Mouse (Mus musculus) hindbrain, embryonic 16.5 days (tissue): ENCODE measurements around the gene Adk. TPM values are rescaled to one million over a fixed set of nuclear protein-coding genes. Genes with fewer than 3 reads are reported as not detected.

Experiments
- ATAC-seq: fragments of 200-750 bp; cut with Nextera tagmentation; 2 replicates; pipeline ENCODE4 v1.8.0; 2017; ENCODE audit warnings: moderate TSS enrichment, moderate library complexity
- H3K27ac ChIP-seq: fragments of 300-500 bp; sonication (generic); 2 replicates; pipeline ENCODE4 v1.5.1; 2014; ENCODE audit warnings: low read depth, mild to moderate bottlenecking, control low read depth, low read length, moderate library complexity
- H3K27me3 ChIP-seq: fragments of 300-500 bp; sonication (generic); replicated peaks from 2 replicates; pipeline ENCODE4 v1.6.1; 2014; ENCODE audit warnings: low read length; ENCODE audit not compliant: control insufficient read depth, insufficient read depth
- H3K36me3 ChIP-seq: fragments of 300-500 bp; sonication (generic); 2 replicates; pipeline ENCODE4 v1.6.1; 2014; ENCODE audit warnings: mild to moderate bottlenecking, low read length, moderate library complexity, mixed read lengths; ENCODE audit not compliant: control insufficient read depth, insufficient read depth
- H3K4me1 ChIP-seq: fragments of 300-500 bp; sonication (generic); 2 replicates; pipeline ENCODE4 v1.6.1; 2014; ENCODE audit warnings: low read depth, low read length; ENCODE audit not compliant: control insufficient read depth, insufficient read depth
- H3K4me2 ChIP-seq: fragments of 300-500 bp; sonication (generic); 2 replicates; pipeline ENCODE4 v1.6.1; 2014; ENCODE audit warnings: mild to moderate bottlenecking, low read length, control low read depth, moderate library complexity
- H3K4me3 ChIP-seq: fragments of 300-500 bp; sonication (generic); 2 replicates; pipeline ENCODE4 v1.5.1; 2014; ENCODE audit warnings: mild to moderate bottlenecking, low read length, control low read depth, moderate library complexity
- H3K9ac ChIP-seq: fragments of 300-500 bp; sonication (generic); 2 replicates; pipeline ENCODE4 v1.6.1; 2014; ENCODE audit warnings: low read depth, mild to moderate bottlenecking, control low read depth, low read length, moderate library complexity
- H3K9me3 ChIP-seq: fragments of 300-500 bp; sonication (generic); 2 replicates; pipeline ENCODE4 v1.6.1; 2014; ENCODE audit warnings: mild to moderate bottlenecking, low read length, moderate library complexity; ENCODE audit not compliant: control insufficient read depth
- WGBS: fragments of 180-500 bp; shearing (Covaris S2); extraction: QIAGEN DNeasy Blood & Tissue Kit; methylation state at CpG from one replicate; pipeline ENCODE4 v1.1.7; 2014; 5-methylcytosine and 5-hydroxymethylcytosine counted together
- polyA plus RNA-seq: library from polyadenylated mRNA; unstranded; fragments of >200 nt; fragmentation: Nextera tagmentation; extraction: Ambion mirVana; gene quantifications from 2 replicates; pipeline ENCODE4 v1.2.1, GENCODE M21; 2015

The Adk gene
- 41.4 and 45.9 TPM in 2 replicates for polyA plus RNA-seq

DNA sequence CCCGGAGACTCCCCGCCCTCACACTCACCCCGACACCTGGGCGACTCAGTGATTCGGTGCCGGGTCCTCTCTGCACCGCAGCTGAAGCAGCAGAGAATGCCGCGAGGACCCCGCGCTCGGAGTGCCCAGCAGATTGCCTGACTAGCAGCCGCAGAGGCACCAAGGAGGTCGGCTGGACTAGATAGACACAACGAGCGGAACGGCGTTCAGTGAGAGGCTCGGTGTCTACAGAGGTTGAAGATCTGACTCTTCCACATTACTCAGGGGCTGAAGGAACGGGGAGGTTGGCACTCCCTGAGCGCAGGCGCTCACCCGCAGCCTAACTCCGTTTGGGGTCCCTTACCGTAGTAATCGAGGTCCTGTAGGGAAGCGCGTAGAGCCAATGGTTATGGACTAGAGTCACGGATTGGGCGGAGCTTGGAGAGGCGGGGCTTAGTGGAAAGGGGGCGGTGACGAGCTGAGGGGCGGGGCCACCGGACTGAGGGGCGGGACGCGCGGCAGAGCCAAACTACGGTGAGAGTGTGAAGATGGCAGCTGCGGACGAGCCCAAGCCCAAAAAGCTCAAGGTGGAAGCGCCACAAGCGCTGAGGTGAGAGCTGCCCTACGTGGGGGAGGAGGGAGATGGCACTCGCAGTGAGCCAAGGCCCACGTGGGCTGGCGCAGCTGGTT, at the start of gene Adk, which contains the start of gene Ap3m1:
Gene Adk (plus strand): TSS at position 463 of the 669 bp plus-strand sequence.
Gene Ap3m1 (minus strand): TSS at position 397 of the 669 bp plus-strand sequence.
- peak; percentile 99 for ATAC-seq
- Histone ChIP-seq H3K4me3 (peak within 1 kb of the TSS; percentile 74), H3K27ac (peak within 1 kb of the TSS; percentile 86), H3K4me2 (peak within 1 kb of the TSS; percentile 91), H3K36me3 (no peaks in the 10 kb centered on the region), H3K9me3 (no peaks in the 10 kb centered on the region), H3K27me3 (no peaks in the 10 kb centered on the region), H3K4me1 (peaks cover 9% of the 10 kb centered on the region), H3K9ac (peak within 1 kb of the TSS; percentile 85)
- 0% methylated on average over 46 of the region's 48 CpGs for WGBS

DNA sequence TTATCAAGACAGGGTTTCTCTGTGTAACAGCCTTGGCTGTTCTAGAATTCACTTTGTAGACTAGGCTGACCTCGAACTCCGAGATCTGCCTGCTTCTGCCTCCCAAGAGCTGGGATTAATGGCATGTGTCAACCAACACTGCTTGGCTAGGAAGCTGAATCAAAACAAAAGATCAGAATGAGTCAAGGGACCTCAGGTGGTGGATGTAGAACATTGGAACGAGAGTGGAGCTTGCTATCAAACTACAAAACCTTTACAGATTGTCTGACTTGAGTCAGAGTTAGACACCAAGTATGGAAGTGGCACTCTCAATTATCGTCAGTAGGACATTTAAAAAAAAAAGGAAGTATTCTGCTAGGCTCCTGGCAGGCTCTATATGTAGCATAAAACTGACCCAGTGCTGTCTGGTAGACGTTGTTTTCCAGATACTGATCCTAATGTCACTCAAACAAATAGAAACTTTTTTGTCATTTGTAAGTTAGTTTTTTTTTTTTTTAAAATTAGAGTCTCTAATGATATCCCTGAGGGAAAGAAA, 38.5 kb upstream of the Adk start:
- Histone ChIP-seq H3K4me2 (no peak overlapping the region), H3K4me3 (no peak overlapping the region), H3K36me3 (no peaks in the 10 kb centered on the region), H3K9me3 (no peaks in the 10 kb centered on the region), H3K4me1 (no peaks in the 10 kb centered on the region), H3K27me3 (no peaks in the 10 kb centered on the region), H3K27ac (no peak overlapping the region), H3K9ac (no peak overlapping the region)
- ATAC-seq = no peak
- WGBS = 87% methylated on average over 5 of the region's 5 CpGs

DNA sequence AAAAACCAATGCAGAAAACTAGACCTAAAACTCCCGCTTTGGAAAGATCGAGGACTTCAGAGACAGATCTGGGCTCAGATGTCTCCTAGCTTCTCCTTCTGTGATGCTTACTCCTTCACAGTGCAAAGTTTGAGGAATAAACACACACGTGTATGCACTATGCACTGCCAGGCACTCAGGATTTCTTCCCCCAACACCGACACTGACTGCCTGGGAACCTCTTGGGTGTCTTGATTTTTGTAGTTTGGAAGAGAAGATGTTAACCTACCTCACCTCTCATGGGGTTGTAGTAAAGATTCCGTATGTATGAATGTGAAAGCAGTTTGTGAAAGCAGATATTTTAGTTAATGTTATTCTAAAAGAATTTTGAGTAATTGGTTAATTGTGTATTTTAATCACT, 34.5 kb upstream of the Adk start:
- Histone ChIP-seq H3K4me1 (no peaks in the 10 kb centered on the region), H3K9ac (no peak overlapping the region), H3K9me3 (no peaks in the 10 kb centered on the region), H3K4me3 (no peak overlapping the region), H3K36me3 (no peaks in the 10 kb centered on the region), H3K4me2 (no peak overlapping the region), H3K27me3 (no peaks in the 10 kb centered on the region), H3K27ac (no peak overlapping the region)
- 91% methylated on average over 5 of the region's 5 CpGs for WGBS
- no peak for ATAC-seq

DNA sequence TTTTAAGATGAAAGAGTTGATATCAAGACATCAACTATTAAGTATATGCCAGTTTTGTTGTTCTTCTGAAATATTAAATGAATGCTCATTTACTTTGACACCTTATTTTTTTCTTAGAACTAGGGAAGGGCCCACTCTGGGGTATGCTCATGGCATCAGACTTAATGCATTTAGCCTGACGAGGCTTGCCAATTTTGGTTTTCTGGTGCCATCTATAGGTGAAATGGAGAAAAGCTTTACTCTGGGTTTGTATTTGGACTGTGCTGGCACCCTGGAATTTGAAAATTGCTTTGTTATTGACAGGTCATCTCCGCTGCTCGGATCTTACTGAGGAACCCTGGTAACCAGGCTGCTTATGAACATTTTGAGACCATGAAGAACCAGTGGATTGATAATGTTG, 33.4 kb upstream of the Adk start:
- no peaks in the 10 kb centered on the region for H3K27me3 ChIP-seq
- no peak overlapping the region for H3K4me2 ChIP-seq
- H3K9me3 ChIP-seq = no peaks in the 10 kb centered on the region
- H3K36me3 ChIP-seq = peaks cover under 1% of the 10 kb centered on the region; the same call in 1 of the 2 replicates
- 31% methylated on average over 3 of the region's 3 CpGs for WGBS
- ATAC-seq = peak; percentile 86
- H3K4me1 ChIP-seq = no peaks in the 10 kb centered on the region
- H3K9ac ChIP-seq = no peak overlapping the region
- H3K27ac ChIP-seq = no peak overlapping the region
- no peak overlapping the region for H3K4me3 ChIP-seq

DNA sequence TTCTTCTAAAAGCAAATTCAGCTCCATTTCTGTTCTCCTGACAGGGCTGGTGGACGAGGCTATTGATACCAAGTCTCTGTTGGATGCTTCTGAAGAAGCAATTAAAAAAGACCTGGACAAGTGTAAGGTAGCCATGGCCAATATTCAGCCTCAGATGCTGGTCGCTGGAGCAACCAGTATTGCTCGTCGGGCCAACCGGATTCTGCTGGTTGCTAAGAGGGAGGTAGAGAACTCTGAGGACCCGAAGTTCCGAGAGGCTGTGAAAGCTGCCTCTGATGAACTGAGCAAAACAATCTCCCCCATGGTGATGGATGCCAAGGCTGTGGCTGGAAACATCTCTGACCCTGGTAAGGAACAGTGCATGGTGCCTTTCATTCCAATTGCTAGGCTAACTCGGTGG, 31.9 kb upstream of the Adk start:
- H3K4me2 ChIP-seq = no peak overlapping the region
- no peak overlapping the region for H3K4me3 ChIP-seq
- peak; percentile 52 for ATAC-seq
- no peaks in the 10 kb centered on the region for H3K27me3 ChIP-seq
- no peak overlapping the region for H3K27ac ChIP-seq
- H3K9ac ChIP-seq = no peak overlapping the region
- 85% methylated on average over 8 of the region's 8 CpGs for WGBS
- H3K36me3 ChIP-seq = peaks cover 3% of the 10 kb centered on the region; the same call in 1 of the 2 replicates
- no peaks in the 10 kb centered on the region for H3K4me1 ChIP-seq
- H3K9me3 ChIP-seq = no peaks in the 10 kb centered on the region

- Histone ChIP-seq H3K36me3 (peaks cover 5% of the 10 kb centered on the region), H3K9ac (no peak overlapping the region), H3K4me3 (no peak overlapping the region), H3K27me3 (no peaks in the 10 kb centered on the region), H3K27ac (no peak overlapping the region), H3K4me2 (no peak overlapping the region), H3K9me3 (no peaks in the 10 kb centered on the region), H3K4me1 (no peaks in the 10 kb centered on the region)
- ATAC-seq = no peak
These were observed 24.8 kb upstream of the Adk start for GRCm38 (mm10) chr14:21027542-21027941.

GRCm38 (mm10) chr14:21029025-21029659, 23.2 kb upstream of the Adk start:
- Histone ChIP-seq H3K9ac (no peak overlapping the region), H3K27ac (no peak overlapping the region), H3K36me3 (peaks cover 9% of the 10 kb centered on the region), H3K4me2 (no peak overlapping the region), H3K27me3 (no peaks in the 10 kb centered on the region), H3K9me3 (no peaks in the 10 kb centered on the region), H3K4me1 (no peaks in the 10 kb centered on the region), H3K4me3 (no peak overlapping the region)
- WGBS = 91% methylated on average over 11 of the region's 11 CpGs
- ATAC-seq = no peak

- H3K9me3 ChIP-seq = no peaks in the 10 kb centered on the region
- H3K27ac ChIP-seq = no peak overlapping the region
- ATAC-seq = peak; percentile 75
- no peak overlapping the region for H3K4me3 ChIP-seq
- H3K4me1 ChIP-seq = no peaks in the 10 kb centered on the region
- no peak overlapping the region for H3K9ac ChIP-seq
- WGBS = 53% methylated on average over 6 of the region's 6 CpGs
- no peak overlapping the region for H3K4me2 ChIP-seq
- peaks cover 8% of the 10 kb centered on the region for H3K36me3 ChIP-seq
- H3K27me3 ChIP-seq = no peaks in the 10 kb centered on the region
These were observed 20.4 kb upstream of the Adk start for GRCm38 (mm10) chr14:21031783-21032511.

GRCm38 (mm10) chr14:21034271-21034670, 18.1 kb upstream of the Adk start:
- Histone ChIP-seq H3K27me3 (no peaks in the 10 kb centered on the region), H3K9me3 (no peaks in the 10 kb centered on the region), H3K4me1 (no peaks in the 10 kb centered on the region), H3K9ac (no peak overlapping the region), H3K4me2 (no peak overlapping the region), H3K4me3 (no peak overlapping the region), H3K27ac (no peak overlapping the region), H3K36me3 (peaks cover 17% of the 10 kb centered on the region)
- WGBS = 91% methylated on average over 4 of the region's 4 CpGs
- no peak for ATAC-seq
